Mouse (Mus musculus): ENCODE results near the gene Ky. TPM values are rescaled to one million over a fixed set of nuclear protein-coding genes. Genes with fewer than 3 reads are reported as not detected.

Ky gene
- total and polyA plus RNA-seq, 3 experiments, result not detected

GRCm38 (mm10) chr9:102470076-102470819 lies 35.3 kb upstream of the Ky start:
- Histone ChIP-seq H3K4me3 (replicated peaks in 1 of 3; ENCODE audit: low read depth in 2 of 3, low read length in 2 of 3, poor library complexity in 1 of 3) (no peak overlapping the region), H3K79me2 (replicated peaks; ENCODE audit: control insufficient read depth, extremely low read depth, insufficient read depth, poor library complexity, severe bottlenecking) (no peaks in the 10 kb centered on the region), H3K9me3 (replicated peaks; ENCODE audit: low read length) (peaks cover 15% of the 10 kb centered on the region), H3K27me3 (replicated peaks) (no peaks in the 10 kb centered on the region), H3K4me2 (ENCODE audit: insufficient read depth, low read depth, poor library complexity, severe bottlenecking) (no peak overlapping the region), H3K27ac (ENCODE audit: insufficient read depth, low read depth) (no peak overlapping the region), H3K36me3 (replicated peaks in 1 of 2; ENCODE audit: control insufficient read depth in 1 of 2, insufficient read depth in 1 of 2, low read length in 1 of 2) (no peaks in the 10 kb centered on the region), H3K4me1 (ENCODE audit: control insufficient read depth in 1 of 2, insufficient read depth in 2 of 2) (no peaks in the 10 kb centered on the region), H3K9ac (ENCODE audit: insufficient read depth, low read depth) (no peak overlapping the region)
- DNase-seq (ENCODE audit: extremely low read depth), result no peak
- no peak for TF ChIP-seq POLR2AphosphoS2 (IDR thresholded peaks at IDR 0.05; ENCODE audit: low read depth, low read length)
- TF ChIP-seq IRF4 (IDR thresholded peaks at IDR 0.05; ENCODE audit: low read depth, low read length), result no peak
- TF ChIP-seq RCOR1 (conservative IDR thresholded peaks at IDR 0.05; ENCODE audit: low read depth, low read length), result no peak
- TF ChIP-seq TBP (conservative IDR thresholded peaks at IDR 0.05; ENCODE audit: low read depth, low read length), result no peak
- TF ChIP-seq ETS1 (conservative IDR thresholded peaks at IDR 0.05; ENCODE audit: low read depth, low read length), result no peak
- TF ChIP-seq BHLHE40 (IDR thresholded peaks at IDR 0.05; ENCODE audit: low read depth, low read length), result no peak
- TF ChIP-seq E2F4 (IDR thresholded peaks at IDR 0.05; ENCODE audit: insufficient replicate concordance, low read depth, low read length), result no peak
- no peak for TF ChIP-seq CHD2 (IDR thresholded peaks at IDR 0.05; ENCODE audit: low read length)
- no peak for TF ChIP-seq MXI1 (IDR thresholded peaks at IDR 0.05; ENCODE audit: low read depth, low read length)
- no peak for TF ChIP-seq ELF1 (IDR thresholded peaks at IDR 0.05; ENCODE audit: low read depth, low read length)
- no peak for TF ChIP-seq USF1 (IDR thresholded peaks at IDR 0.05; ENCODE audit: low read depth, low read length)
- no peak for TF ChIP-seq SMC3 (IDR thresholded peaks at IDR 0.05; ENCODE audit: low read depth, low read length)
- dilution Hi-C loops (cut with MboI; ENCODE audit: extremely low pct_ligation_motif_present, extremely low pct_unique_long_range_greater_than_20kb, low sequenced_read_pairs), result no loop called here
- in situ Hi-C loops (cut with MboI; ENCODE audit: low pct_ligation_motif_present, low pct_unique_long_range_greater_than_20kb, low sequenced_read_pairs), result no loop called here

GRCm38 (mm10) chr9:102477767-102478450 lies 27.6 kb upstream of the Ky start:
- H3K36me3 ChIP-seq (replicated peaks in 1 of 2; ENCODE audit: control insufficient read depth in 1 of 2, insufficient read depth in 1 of 2, low read length in 1 of 2), result no peaks in the 10 kb centered on the region

More at GRCm38 (mm10) chr9:102477767-102478450, 27.6 kb upstream of the Ky start:
- Histone ChIP-seq H3K79me2 (replicated peaks; ENCODE audit: control insufficient read depth, extremely low read depth, insufficient read depth, poor library complexity, severe bottlenecking) (no peaks in the 10 kb centered on the region), H3K4me1 (ENCODE audit: control insufficient read depth in 1 of 2, insufficient read depth in 2 of 2) (no peaks in the 10 kb centered on the region), H3K9ac (ENCODE audit: insufficient read depth, low read depth) (no peak overlapping the region), H3K4me3 (replicated peaks in 1 of 3; ENCODE audit: low read depth in 2 of 3, low read length in 2 of 3, poor library complexity in 1 of 3) (no peak overlapping the region), H3K4me2 (ENCODE audit: insufficient read depth, low read depth, poor library complexity, severe bottlenecking) (no peak overlapping the region), H3K9me3 (replicated peaks; ENCODE audit: low read length) (peaks cover 27% of the 10 kb centered on the region), H3K27ac (ENCODE audit: insufficient read depth, low read depth) (no peak overlapping the region), H3K27me3 (replicated peaks) (no peaks in the 10 kb centered on the region)
- DNase-seq (ENCODE audit: extremely low read depth), result no peak
- TF ChIP-seq CHD2 (IDR thresholded peaks at IDR 0.05; ENCODE audit: low read length) (no peak), JUN (IDR thresholded peaks at IDR 0.05; ENCODE audit: insufficient read depth, low read depth, low read length) (no peak)
- dilution Hi-C loops (cut with MboI; ENCODE audit: extremely low pct_ligation_motif_present, extremely low pct_unique_long_range_greater_than_20kb, low sequenced_read_pairs), result no loop called here
- in situ Hi-C loops (cut with MboI; ENCODE audit: low pct_ligation_motif_present, low pct_unique_long_range_greater_than_20kb, low sequenced_read_pairs), result no loop called here

Data from CH12.LX (cell line).